Mouse (Mus musculus): Measurements from ENCODE around the gene Zfp385b. TPM values are rescaled to one million over a fixed set of nuclear protein-coding genes. Genes with fewer than 3 reads are reported as not detected.

The Zfp385b gene
- total and polyA plus RNA-seq, 3 experiments, result not detected

DNA sequence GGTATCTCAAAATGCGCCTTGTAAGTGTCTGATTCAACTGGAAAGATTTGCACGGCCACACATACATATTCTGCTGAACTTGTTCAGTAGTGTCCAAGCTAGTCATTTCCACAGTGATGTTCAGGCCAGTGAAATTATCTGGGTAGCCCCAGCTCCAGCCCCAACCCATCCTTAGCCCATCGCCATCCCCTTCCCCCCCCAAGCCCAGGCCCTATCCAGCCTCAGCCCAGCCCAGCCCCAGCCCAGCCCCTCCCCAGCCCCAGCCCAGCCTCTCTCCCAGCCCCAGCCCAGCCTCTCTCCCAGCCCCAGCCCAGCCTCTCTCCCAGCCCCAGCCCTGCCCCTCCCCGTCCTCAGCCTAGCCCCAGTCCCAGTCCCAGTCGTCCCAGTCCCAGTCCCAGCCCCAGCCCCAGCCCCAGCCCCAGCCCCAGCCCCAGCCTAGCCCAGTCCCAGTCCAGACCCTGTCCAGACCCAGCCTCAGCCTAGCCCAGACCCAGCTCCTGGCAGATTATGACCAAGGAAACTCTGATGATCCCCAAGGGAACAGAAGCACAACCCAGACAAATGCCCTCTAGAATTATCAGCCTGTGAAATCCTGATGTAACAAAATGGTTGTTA is 409.8 kb downstream of the Zfp385b start:
- Histone ChIP-seq H3K4me1 (ENCODE audit: control insufficient read depth in 1 of 2, insufficient read depth in 2 of 2) (no peaks in the 10 kb centered on the region), H3K4me2 (ENCODE audit: insufficient read depth, low read depth, poor library complexity, severe bottlenecking) (no peak overlapping the region), H3K4me3 (replicated peaks in 1 of 3; ENCODE audit: low read depth in 2 of 3, low read length in 2 of 3, poor library complexity in 1 of 3) (no peak overlapping the region), H3K9me3 (replicated peaks; ENCODE audit: low read length) (peaks cover 67% of the 10 kb centered on the region), H3K79me2 (replicated peaks; ENCODE audit: control insufficient read depth, extremely low read depth, insufficient read depth, poor library complexity, severe bottlenecking) (no peaks in the 10 kb centered on the region), H3K27ac (ENCODE audit: insufficient read depth, low read depth) (no peak overlapping the region), H3K27me3 (replicated peaks) (no peaks in the 10 kb centered on the region), H3K9ac (ENCODE audit: insufficient read depth, low read depth) (no peak overlapping the region), H3K36me3 (replicated peaks in 1 of 2; ENCODE audit: control insufficient read depth in 1 of 2, insufficient read depth in 1 of 2, low read length in 1 of 2) (no peaks in the 10 kb centered on the region)
- DNase-seq (ENCODE audit: extremely low read depth), result no peak
- dilution Hi-C loops (cut with MboI; ENCODE audit: extremely low pct_ligation_motif_present, extremely low pct_unique_long_range_greater_than_20kb, low sequenced_read_pairs), result no loop called here
- in situ Hi-C loops (cut with MboI; ENCODE audit: low pct_ligation_motif_present, low pct_unique_long_range_greater_than_20kb, low sequenced_read_pairs), result no loop called here
- no peak for TF ChIP-seq GABPA (IDR thresholded peaks at IDR 0.05; ENCODE audit: insufficient replicate concordance, low read depth, low read length)
- TF ChIP-seq IRF4 (IDR thresholded peaks at IDR 0.05; ENCODE audit: low read depth, low read length), result no peak
- TF ChIP-seq MAFK (IDR thresholded peaks at IDR 0.05; ENCODE audit: insufficient replicate concordance, low read length), result no peak
- TF ChIP-seq CTCF (conservative IDR thresholded peaks at IDR 0.05 in 1 of 2, IDR thresholded peaks at IDR 0.05 in 1 of 2; ENCODE audit: low read depth in 2 of 2, low read length in 2 of 2), result no peak
- TF ChIP-seq RCOR1 (conservative IDR thresholded peaks at IDR 0.05; ENCODE audit: low read depth, low read length), result no peak
- no peak for TF ChIP-seq KAT2A (IDR thresholded peaks at IDR 0.05; ENCODE audit: insufficient replicate concordance, low read length)
- no peak for TF ChIP-seq UBTF (IDR thresholded peaks at IDR 0.05; ENCODE audit: low read depth, low read length)

DNA sequence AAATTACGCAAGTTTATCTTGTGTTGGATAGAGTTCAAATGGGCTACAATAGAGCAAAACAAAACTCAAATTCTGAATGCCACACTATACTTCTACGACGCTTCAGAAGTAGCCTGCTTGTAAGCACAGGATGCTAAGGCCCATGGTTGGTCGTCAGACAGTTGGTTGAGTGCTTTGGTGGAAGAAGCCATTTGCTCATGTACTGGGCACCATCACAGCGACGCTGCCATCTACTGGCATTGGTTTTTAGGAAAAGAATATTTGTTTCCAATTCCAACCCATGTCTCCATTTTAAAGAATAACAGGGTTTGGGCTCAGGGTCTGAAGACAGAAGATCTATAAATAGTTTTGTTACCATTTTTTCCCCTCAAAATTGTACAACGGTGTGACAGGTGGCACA is 410.5 kb downstream of the Zfp385b start:
- no peaks in the 10 kb centered on the region for H3K79me2 ChIP-seq (replicated peaks; ENCODE audit: control insufficient read depth, extremely low read depth, insufficient read depth, poor library complexity, severe bottlenecking)
- DNase-seq (ENCODE audit: extremely low read depth), result no peak
- peaks cover 65% of the 10 kb centered on the region for H3K9me3 ChIP-seq (replicated peaks; ENCODE audit: low read length)
- H3K4me2 ChIP-seq (ENCODE audit: insufficient read depth, low read depth, poor library complexity, severe bottlenecking), result no peak overlapping the region
- in situ Hi-C loops (cut with MboI; ENCODE audit: low pct_ligation_motif_present, low pct_unique_long_range_greater_than_20kb, low sequenced_read_pairs) (no loop called here), dilution Hi-C loops (cut with MboI; ENCODE audit: extremely low pct_ligation_motif_present, extremely low pct_unique_long_range_greater_than_20kb, low sequenced_read_pairs) (no loop called here)
- TF ChIP-seq CTCF (conservative IDR thresholded peaks at IDR 0.05 in 1 of 2, IDR thresholded peaks at IDR 0.05 in 1 of 2; ENCODE audit: low read depth in 2 of 2, low read length in 2 of 2), result no peak
- no peak for TF ChIP-seq POLR2AphosphoS2 (IDR thresholded peaks at IDR 0.05; ENCODE audit: low read depth, low read length)
- TF ChIP-seq PAX5 (IDR thresholded peaks at IDR 0.05; ENCODE audit: low read length), result no peak
- TF ChIP-seq MAFK (IDR thresholded peaks at IDR 0.05; ENCODE audit: insufficient replicate concordance, low read length), result no peak
- TF ChIP-seq ZC3H11A (IDR thresholded peaks at IDR 0.05; ENCODE audit: low read depth, low read length), result no peak
- H3K4me3 ChIP-seq (replicated peaks in 1 of 3; ENCODE audit: low read depth in 2 of 3, low read length in 2 of 3, poor library complexity in 1 of 3), result no peak overlapping the region
- H3K27ac ChIP-seq (ENCODE audit: insufficient read depth, low read depth), result no peak overlapping the region
- no peak overlapping the region for H3K9ac ChIP-seq (ENCODE audit: insufficient read depth, low read depth)
- H3K36me3 ChIP-seq (replicated peaks in 1 of 2; ENCODE audit: control insufficient read depth in 1 of 2, insufficient read depth in 1 of 2, low read length in 1 of 2), result no peaks in the 10 kb centered on the region
- H3K27me3 ChIP-seq (replicated peaks), result no peaks in the 10 kb centered on the region
- H3K4me1 ChIP-seq (ENCODE audit: control insufficient read depth in 1 of 2, insufficient read depth in 2 of 2), result no peaks in the 10 kb centered on the region

DNA sequence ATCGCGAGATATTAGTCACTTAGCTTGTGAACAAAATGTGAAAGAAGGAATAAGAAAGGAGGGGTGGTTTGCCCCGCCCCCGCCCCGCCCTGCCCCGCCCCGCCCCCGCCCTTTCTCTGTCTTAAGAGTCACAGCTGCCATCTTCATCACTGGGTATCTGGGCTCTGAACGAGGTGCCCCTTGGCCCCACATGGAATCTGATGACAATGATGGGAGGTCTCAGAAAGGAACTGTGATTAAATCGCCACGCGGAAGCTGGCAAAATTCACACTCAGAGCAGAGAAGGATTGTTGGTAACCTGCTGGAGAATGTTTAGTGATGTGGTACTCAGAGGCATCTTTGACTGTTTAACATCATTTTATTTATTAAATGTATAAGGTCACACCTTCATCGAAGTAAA is 417.1 kb downstream of the Zfp385b start:
- Histone ChIP-seq H3K4me1 (ENCODE audit: control insufficient read depth in 1 of 2, insufficient read depth in 2 of 2) (no peaks in the 10 kb centered on the region), H3K4me3 (replicated peaks in 1 of 3; ENCODE audit: low read depth in 2 of 3, low read length in 2 of 3, poor library complexity in 1 of 3) (no peak overlapping the region), H3K4me2 (ENCODE audit: insufficient read depth, low read depth, poor library complexity, severe bottlenecking) (no peak overlapping the region), H3K27ac (ENCODE audit: insufficient read depth, low read depth) (no peak overlapping the region), H3K9me3 (replicated peaks; ENCODE audit: low read length) (peaks cover 74% of the 10 kb centered on the region), H3K79me2 (replicated peaks; ENCODE audit: control insufficient read depth, extremely low read depth, insufficient read depth, poor library complexity, severe bottlenecking) (no peaks in the 10 kb centered on the region), H3K36me3 (replicated peaks in 1 of 2; ENCODE audit: control insufficient read depth in 1 of 2, insufficient read depth in 1 of 2, low read length in 1 of 2) (no peaks in the 10 kb centered on the region), H3K27me3 (replicated peaks) (no peaks in the 10 kb centered on the region), H3K9ac (ENCODE audit: insufficient read depth, low read depth) (no peak overlapping the region)
- no peak for DNase-seq (ENCODE audit: extremely low read depth)
- in situ Hi-C loops (cut with MboI; ENCODE audit: low pct_ligation_motif_present, low pct_unique_long_range_greater_than_20kb, low sequenced_read_pairs), result no loop called here
- TF ChIP-seq HCFC1 (IDR thresholded peaks at IDR 0.05; ENCODE audit: low read depth, low read length), result no peak
- no peak for TF ChIP-seq E2F4 (IDR thresholded peaks at IDR 0.05; ENCODE audit: insufficient replicate concordance, low read depth, low read length)
- TF ChIP-seq PAX5 (IDR thresholded peaks at IDR 0.05; ENCODE audit: low read length), result no peak
- no peak for TF ChIP-seq POLR2AphosphoS2 (IDR thresholded peaks at IDR 0.05; ENCODE audit: low read depth, low read length)
- TF ChIP-seq IRF4 (IDR thresholded peaks at IDR 0.05; ENCODE audit: low read depth, low read length), result no peak
- TF ChIP-seq KAT2A (IDR thresholded peaks at IDR 0.05; ENCODE audit: insufficient replicate concordance, low read length), result no peak
- no peak for TF ChIP-seq ZKSCAN1 (IDR thresholded peaks at IDR 0.05; ENCODE audit: borderline replicate concordance, low read depth, low read length)
- TF ChIP-seq GABPA (IDR thresholded peaks at IDR 0.05; ENCODE audit: insufficient replicate concordance, low read depth, low read length), result no peak
- no peak for TF ChIP-seq CHD2 (IDR thresholded peaks at IDR 0.05; ENCODE audit: low read length)
- no peak for TF ChIP-seq USF1 (IDR thresholded peaks at IDR 0.05; ENCODE audit: low read depth, low read length)
- no peak for TF ChIP-seq ETS1 (conservative IDR thresholded peaks at IDR 0.05; ENCODE audit: low read depth, low read length)
- no peak for TF ChIP-seq ZNF384 (IDR thresholded peaks at IDR 0.05; ENCODE audit: low read depth, low read length)
- TF ChIP-seq MEF2A (IDR thresholded peaks at IDR 0.05; ENCODE audit: borderline replicate concordance, low read depth, low read length), result no peak
- TF ChIP-seq ZC3H11A (IDR thresholded peaks at IDR 0.05; ENCODE audit: low read depth, low read length), result no peak
- no peak for TF ChIP-seq RAD21 (IDR thresholded peaks at IDR 0.05; ENCODE audit: low read depth, low read length)
- dilution Hi-C loops (cut with MboI; ENCODE audit: extremely low pct_ligation_motif_present, extremely low pct_unique_long_range_greater_than_20kb, low sequenced_read_pairs), result no loop called here

Measured in CH12.LX (cell line).